Mouse (Mus musculus): Measurements from ENCODE around the gene Larp4b. TPM values are rescaled to one million over a fixed set of nuclear protein-coding genes. Genes with fewer than 3 reads are reported as not detected.

Larp4b gene
- total and polyA plus RNA-seq, 2 experiments from 2014 or later: 31.7 to 82.6 TPM

- no peak for TF ChIP-seq CTCF (IDR thresholded peaks at IDR 0.05; ENCODE audit: low read depth)
- H3K36me3 ChIP-seq (ENCODE audit: insufficient read depth): no peaks in the 10 kb centered on the region
- 34% methylated on average over 5 of the region's 5 CpGs for WGBS
- no peak overlapping the region for H3K9ac ChIP-seq
- no peaks in the 10 kb centered on the region for H3K4me1 ChIP-seq (ENCODE audit: insufficient read depth)
- no peak overlapping the region for H3K4me2 ChIP-seq (ENCODE audit: low read depth)
- peak; percentile 91 for ATAC-seq
- DNase-seq: peak; percentile 53
- no peaks in the 10 kb centered on the region for H3K9me3 ChIP-seq (ENCODE audit: low read length)
- H3K27ac ChIP-seq (ENCODE audit: low read depth, low read length): peak overlapping the region; percentile 15; the same call in 1 of the 2 replicates
- H3K27me3 ChIP-seq (ENCODE audit: insufficient read depth, low read length): no peaks in the 10 kb centered on the region
- no peak overlapping the region for H3K4me3 ChIP-seq (ENCODE audit: low read depth, low read length)
Observed at GRCm38 (mm10) chr13:9066107-9066506, 27.6 kb upstream of the Larp4b start.

- no peaks in the 10 kb centered on the region for H3K9me3 ChIP-seq (ENCODE audit: low read length)
- DNase-seq (no peak), ATAC-seq (no peak)
- H3K9ac ChIP-seq: no peak overlapping the region
- no peak overlapping the region for H3K4me2 ChIP-seq (ENCODE audit: low read depth)
- no peaks in the 10 kb centered on the region for H3K36me3 ChIP-seq (ENCODE audit: insufficient read depth)
- no peak overlapping the region for H3K27ac ChIP-seq (ENCODE audit: low read depth, low read length)
- 90% methylated on average over 8 of the region's 9 CpGs for WGBS
- no peak for TF ChIP-seq CTCF (IDR thresholded peaks at IDR 0.05; ENCODE audit: low read depth)
- H3K4me3 ChIP-seq (ENCODE audit: low read depth, low read length): no peak overlapping the region
- H3K4me1 ChIP-seq (ENCODE audit: insufficient read depth): no peaks in the 10 kb centered on the region
- no peaks in the 10 kb centered on the region for H3K27me3 ChIP-seq (ENCODE audit: insufficient read depth, low read length)
Observed at GRCm38 (mm10) chr13:9071008-9071407, 22.7 kb upstream of the Larp4b start.

DNA sequence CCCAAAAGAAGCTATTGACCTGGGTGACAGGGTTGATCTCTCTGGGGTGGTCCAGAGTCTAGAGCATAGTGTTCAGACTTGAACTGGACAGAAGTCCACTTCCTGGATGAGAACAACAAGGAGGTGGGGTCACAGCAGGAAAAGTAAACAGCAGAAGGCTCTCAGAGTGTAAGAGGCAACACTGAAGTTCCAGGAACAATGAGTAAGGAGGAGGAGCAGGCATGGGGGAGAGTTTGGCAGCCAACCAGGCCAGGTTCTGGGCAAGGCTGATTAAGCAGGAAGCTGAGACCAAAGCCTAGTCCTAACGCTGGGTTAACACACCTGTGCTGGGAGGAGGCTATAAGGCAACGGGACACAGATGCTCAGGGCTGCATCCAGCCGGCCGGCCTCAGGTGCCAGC, 19.9 kb upstream of the Larp4b start:
- Histone ChIP-seq H3K4me3 (ENCODE audit: low read depth, low read length) (no peak overlapping the region), H3K9me3 (ENCODE audit: low read length) (no peaks in the 10 kb centered on the region), H3K9ac (no peak overlapping the region), H3K27me3 (ENCODE audit: insufficient read depth, low read length) (no peaks in the 10 kb centered on the region), H3K36me3 (ENCODE audit: insufficient read depth) (no peaks in the 10 kb centered on the region), H3K4me2 (ENCODE audit: low read depth) (no peak overlapping the region), H3K27ac (ENCODE audit: low read depth, low read length) (no peak overlapping the region), H3K4me1 (ENCODE audit: insufficient read depth) (no peaks in the 10 kb centered on the region)
- ATAC-seq (no peak), DNase-seq (no peak)
- TF ChIP-seq CTCF (IDR thresholded peaks at IDR 0.05; ENCODE audit: low read depth): no peak
- WGBS: 70% methylated on average over 4 of the region's 4 CpGs

GRCm38 (mm10) chr13:9075825-9076592, 17.7 kb upstream of the Larp4b start:
- TF ChIP-seq CTCF (IDR thresholded peaks at IDR 0.05; ENCODE audit: low read depth): no peak
- no peak overlapping the region for H3K4me3 ChIP-seq (ENCODE audit: low read depth, low read length)
- H3K27ac ChIP-seq (ENCODE audit: low read depth, low read length): no peak overlapping the region
- H3K9me3 ChIP-seq (ENCODE audit: low read length): no peaks in the 10 kb centered on the region
- DNase-seq (no peak), ATAC-seq (no peak)
- 86% methylated on average over 7 of the region's 7 CpGs for WGBS
- H3K9ac ChIP-seq: no peak overlapping the region
- no peaks in the 10 kb centered on the region for H3K27me3 ChIP-seq (ENCODE audit: insufficient read depth, low read length)
- no peaks in the 10 kb centered on the region for H3K4me1 ChIP-seq (ENCODE audit: insufficient read depth)
- no peaks in the 10 kb centered on the region for H3K36me3 ChIP-seq (ENCODE audit: insufficient read depth)
- H3K4me2 ChIP-seq (ENCODE audit: low read depth): no peak overlapping the region

GRCm38 (mm10) chr13:9082128-9082883, 11.4 kb upstream of the Larp4b start:
- DNase-seq (no peak), ATAC-seq (no peak)
- H3K4me1 ChIP-seq (ENCODE audit: insufficient read depth): no peaks in the 10 kb centered on the region
- H3K36me3 ChIP-seq (ENCODE audit: insufficient read depth): no peaks in the 10 kb centered on the region
- no peak overlapping the region for H3K4me2 ChIP-seq (ENCODE audit: low read depth)
- H3K9me3 ChIP-seq (ENCODE audit: low read length): no peaks in the 10 kb centered on the region
- H3K27ac ChIP-seq (ENCODE audit: low read depth, low read length): no peak overlapping the region
- H3K27me3 ChIP-seq (ENCODE audit: insufficient read depth, low read length): no peaks in the 10 kb centered on the region
- 67% methylated on average over 14 of the region's 14 CpGs for WGBS
- no peak for TF ChIP-seq CTCF (IDR thresholded peaks at IDR 0.05; ENCODE audit: low read depth)
- H3K4me3 ChIP-seq (ENCODE audit: low read depth, low read length): no peak overlapping the region
- no peak overlapping the region for H3K9ac ChIP-seq

DNA sequence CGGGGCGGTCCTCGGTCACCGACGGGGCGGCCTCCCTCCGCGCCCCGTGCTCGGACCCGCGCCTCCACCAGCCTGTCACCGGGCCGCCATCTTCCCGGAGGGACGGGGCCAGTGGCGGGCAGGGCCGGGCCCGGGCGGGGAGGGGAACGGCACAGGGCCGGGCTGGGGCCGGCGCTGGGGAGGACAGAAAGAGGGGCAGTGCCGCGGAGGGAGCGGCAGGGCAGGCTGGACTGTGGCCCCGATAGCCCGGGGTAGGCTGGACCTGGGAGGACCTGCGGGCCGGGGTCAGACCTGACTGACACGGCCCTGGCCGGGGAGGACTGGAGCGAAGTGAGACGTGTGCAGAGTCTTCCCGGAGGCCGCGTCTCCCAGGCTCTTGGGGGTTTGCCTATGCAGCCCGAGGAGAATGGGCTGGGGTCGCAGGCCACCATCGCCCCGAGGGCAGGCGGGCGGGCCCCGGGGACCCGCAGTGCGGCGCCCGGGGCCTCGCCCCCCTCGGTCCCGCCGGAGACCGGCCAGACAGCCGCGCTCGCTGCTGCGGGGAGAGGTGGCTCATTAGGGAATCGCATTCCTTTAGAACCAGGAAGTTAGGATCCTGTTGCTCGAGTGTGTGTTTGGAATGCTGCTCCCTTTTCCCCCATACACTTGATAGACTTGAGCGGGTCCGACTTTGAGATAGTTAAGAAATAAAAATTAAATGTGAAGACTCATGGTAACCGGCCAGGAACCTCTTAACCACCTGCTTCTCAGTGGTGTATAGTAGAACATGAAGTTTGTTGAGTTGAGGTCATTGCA, 702 bp downstream of the Larp4b start:
- Histone ChIP-seq H3K4me1 (ENCODE audit: insufficient read depth) (peaks cover 5% of the 10 kb centered on the region; the same call in 1 of the 2 replicates), H3K4me3 (ENCODE audit: low read depth, low read length) (peak overlapping the region; percentile 94), H3K27ac (ENCODE audit: low read depth, low read length) (peak overlapping the region; percentile 95), H3K9me3 (ENCODE audit: low read length) (no peaks in the 10 kb centered on the region), H3K27me3 (ENCODE audit: insufficient read depth, low read length) (no peaks in the 10 kb centered on the region), H3K9ac (peak overlapping the region; percentile 88), H3K4me2 (ENCODE audit: low read depth) (peak overlapping the region; percentile 98), H3K36me3 (ENCODE audit: insufficient read depth) (no peaks in the 10 kb centered on the region)
- no peak for TF ChIP-seq CTCF (IDR thresholded peaks at IDR 0.05; ENCODE audit: low read depth)
- DNase-seq: peak; percentile 12
- WGBS: 3% methylated on average over 61 of the region's 63 CpGs
- peak; percentile 40 for ATAC-seq

Measured in forebrain, postnatal 0 days (tissue).